Mouse (Mus musculus) kidney, embryonic 16.5 days (tissue): ENCODE measurements around the gene Map3k19. TPM values are rescaled to one million over a fixed set of nuclear protein-coding genes. Genes with fewer than 3 reads are reported as not detected.

ENCODE experiments used
- ATAC-seq: fragments of 200-750 bp; cut with Nextera tagmentation; 2 replicates; pipeline ENCODE4 v1.8.0; 2017; ENCODE audit warnings: moderate TSS enrichment; ENCODE audit not compliant: low FRiP score, low TSS enrichment
- H3K27ac ChIP-seq: fragments of 300-500 bp; sonication (generic); 2 replicates; pipeline ENCODE4 v1.5.1; 2014; ENCODE audit warnings: low read length
- H3K27me3 ChIP-seq: fragments of 300-500 bp; sonication (generic); 2 replicates; pipeline ENCODE4 v1.6.1; 2014; ENCODE audit warnings: low read length, control low read depth, mixed read lengths; ENCODE audit not compliant: insufficient read depth
- H3K36me3 ChIP-seq: fragments of 300-500 bp; sonication (generic); 2 replicates; pipeline ENCODE4 v1.6.1; 2014; ENCODE audit warnings: low read length, control low read depth, mixed read lengths; ENCODE audit not compliant: insufficient read depth
- H3K4me1 ChIP-seq: fragments of 300-500 bp; sonication (generic); 2 replicates; pipeline ENCODE4 v1.6.1; 2014; ENCODE audit warnings: low read length, control low read depth, mixed read lengths; ENCODE audit not compliant: insufficient read depth
- H3K4me2 ChIP-seq: fragments of 300-500 bp; sonication (generic); replicated peaks from 2 replicates; pipeline ENCODE4 v1.6.1; 2014; ENCODE audit warnings: low read depth, low read length
- H3K4me3 ChIP-seq: fragments of 300-500 bp; sonication (generic); 2 replicates; pipeline ENCODE4 v1.5.1; 2014; ENCODE audit warnings: mild to moderate bottlenecking, low read length
- H3K9ac ChIP-seq: fragments of 300-500 bp; sonication (generic); replicated peaks from 2 replicates; pipeline ENCODE4 v1.6.1; 2014; ENCODE audit warnings: low read length
- H3K9me3 ChIP-seq: fragments of 300-500 bp; sonication (generic); 2 replicates; pipeline ENCODE4 v1.6.1; 2016; ENCODE audit warnings: low read length, control low read depth
- WGBS: fragments of 180-500 bp; shearing (Covaris S2); extraction: QIAGEN DNeasy Blood & Tissue Kit; methylation state at CpG from one replicate; pipeline ENCODE4 v1.1.7; 2014; 5-methylcytosine and 5-hydroxymethylcytosine counted together
- polyA plus RNA-seq: library from polyadenylated mRNA; unstranded; fragments of >200 nt; fragmentation: Nextera tagmentation; extraction: Ambion mirVana; gene quantifications from 2 replicates; pipeline ENCODE4 v1.2.1, GENCODE M21; 2015

Gene Map3k19
- 0.09 TPM in 1 of 2 replicates, not detected in the other for polyA plus RNA-seq

DNA sequence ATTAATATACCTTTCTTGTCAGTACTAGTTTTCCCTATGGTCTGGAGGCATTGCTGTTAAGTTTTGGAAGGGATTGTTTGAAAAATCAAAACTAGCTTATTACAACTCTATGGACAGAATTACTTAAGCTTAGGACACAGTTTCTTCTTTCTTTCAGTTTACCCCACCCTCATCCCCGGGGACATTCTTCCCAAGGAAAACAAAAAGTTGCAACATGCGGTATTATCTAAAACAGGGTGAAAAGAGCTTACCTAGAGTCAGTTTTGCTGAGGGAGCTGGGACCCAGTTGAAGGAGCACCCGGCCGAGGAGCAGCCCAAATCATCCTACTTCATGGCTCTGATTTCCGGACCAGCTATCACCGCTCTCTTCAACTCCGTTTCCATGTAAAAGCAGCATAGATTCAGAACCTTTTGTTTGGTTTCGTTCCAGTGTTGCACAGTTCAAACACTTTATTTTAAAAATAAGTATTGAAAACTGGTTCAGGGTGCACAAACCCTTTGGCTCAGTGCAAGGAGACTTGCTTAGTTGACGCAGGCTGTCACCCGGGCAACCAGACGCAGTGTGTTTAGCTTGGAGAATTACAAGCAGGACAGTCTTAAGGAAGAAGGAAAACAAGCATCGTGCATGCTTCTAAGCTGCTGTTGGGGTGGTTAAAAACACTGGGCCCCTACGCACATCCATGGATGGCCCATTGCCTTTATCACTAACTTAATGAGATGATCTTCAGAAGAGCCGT is at the start of gene Map3k19:
Gene Map3k19, minus strand, starts transcription at position 546 of the 737 bp plus-strand sequence.
- Histone ChIP-seq H3K4me2 (no peak within 1 kb of the TSS), H3K9ac (no peak within 1 kb of the TSS), H3K27me3 (no peaks in the 10 kb centered on the region), H3K36me3 (no peaks in the 10 kb centered on the region), H3K27ac (no peak within 1 kb of the TSS), H3K9me3 (peaks cover 8% of the 10 kb centered on the region), H3K4me1 (no peaks in the 10 kb centered on the region), H3K4me3 (no peak within 1 kb of the TSS)
- no peak for ATAC-seq
- WGBS, result 83% methylated on average over 14 of the region's 14 CpGs

- H3K9ac ChIP-seq, result no peak overlapping the region
- H3K4me1 ChIP-seq, result no peaks in the 10 kb centered on the region
- H3K36me3 ChIP-seq, result no peaks in the 10 kb centered on the region
- no peak overlapping the region for H3K4me3 ChIP-seq
- no peaks in the 10 kb centered on the region for H3K9me3 ChIP-seq
- H3K4me2 ChIP-seq, result no peak overlapping the region
- no peak for ATAC-seq
- WGBS, result 61% methylated on average over 1 of the region's 1 CpGs
- H3K27me3 ChIP-seq, result no peaks in the 10 kb centered on the region
- no peak overlapping the region for H3K27ac ChIP-seq
Observed at GRCm38 (mm10) chr1:127899401-127899800, 44.6 kb upstream of the Map3k19 start.

DNA sequence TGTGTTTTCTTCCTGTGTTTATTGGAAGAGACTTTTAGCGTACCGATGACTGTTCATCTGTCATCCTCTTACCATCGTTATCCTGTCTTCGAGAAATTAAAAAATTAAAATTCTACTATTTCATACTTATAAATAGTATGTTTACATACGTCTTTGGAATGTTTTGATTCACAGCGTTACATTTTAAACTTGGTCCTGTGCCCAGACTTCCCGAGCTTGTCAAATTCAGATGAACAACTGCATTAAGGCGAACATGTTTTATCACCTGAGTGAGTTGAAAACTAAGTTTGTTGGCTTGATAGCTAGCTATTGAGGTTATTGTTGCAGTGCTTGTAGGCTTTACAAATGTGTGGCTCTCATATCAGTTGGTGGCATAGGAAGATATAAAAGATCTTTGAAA is 14.4 kb upstream of the Map3k19 start:
- WGBS, result 24% methylated on average over 8 of the region's 8 CpGs
- H3K9me3 ChIP-seq, result no peaks in the 10 kb centered on the region
- peaks cover 8% of the 10 kb centered on the region; the same call in 1 of the 2 replicates for H3K4me1 ChIP-seq
- ATAC-seq, result no peak
- peak overlapping the region; percentile 62 for H3K4me3 ChIP-seq
- peak overlapping the region; percentile 72 for H3K9ac ChIP-seq
- H3K27me3 ChIP-seq, result no peaks in the 10 kb centered on the region
- peak overlapping the region; percentile 61 for H3K4me2 ChIP-seq
- peaks cover 9% of the 10 kb centered on the region for H3K36me3 ChIP-seq
- peak overlapping the region; percentile 63; the same call in 1 of the 2 replicates for H3K27ac ChIP-seq

- Histone ChIP-seq H3K36me3 (peaks cover 8% of the 10 kb centered on the region), H3K9ac (peak within 1 kb of the TSS; percentile 72), H3K27me3 (no peaks in the 10 kb centered on the region), H3K27ac (peak within 1 kb of the TSS; percentile 63), H3K4me3 (peak within 1 kb of the TSS; percentile 62), H3K4me2 (peak within 1 kb of the TSS; percentile 61), H3K4me1 (peaks cover 8% of the 10 kb centered on the region; the same call in 1 of the 2 replicates), H3K9me3 (no peaks in the 10 kb centered on the region)
- peak; percentile 99 for ATAC-seq
- WGBS, result 11% methylated on average over 47 of the region's 47 CpGs
Observed at GRCm38 (mm10) chr1:127868300-127869261, 13.8 kb upstream of the Map3k19 start, which contains the start of gene Rab3gap1. Gene Rab3gap1, plus strand, starts transcription at chr1:127868773.

DNA sequence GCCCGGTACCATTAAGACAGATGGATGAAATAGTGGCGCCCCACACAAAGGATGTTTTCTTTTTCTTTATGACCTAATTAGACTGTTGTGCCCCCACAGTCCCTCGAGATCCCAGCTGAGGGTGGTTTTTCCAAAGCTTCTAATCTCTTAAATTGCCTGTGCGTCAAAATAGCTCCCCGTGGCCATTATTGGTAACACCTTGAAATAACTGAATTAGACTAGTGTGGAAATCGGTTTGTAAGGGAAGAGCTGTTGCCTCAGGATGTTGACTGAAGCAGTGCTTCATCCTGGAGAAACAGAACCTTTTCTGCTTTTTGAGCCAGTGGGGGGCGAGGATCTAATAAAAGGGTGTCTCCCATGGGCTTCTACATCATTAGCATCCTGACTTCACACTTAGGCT is 9.0 kb upstream of the Map3k19 start:
- no peak overlapping the region for H3K4me3 ChIP-seq
- H3K9ac ChIP-seq, result no peak overlapping the region
- no peaks in the 10 kb centered on the region for H3K27me3 ChIP-seq
- no peaks in the 10 kb centered on the region for H3K9me3 ChIP-seq
- 47% methylated on average over 7 of the region's 7 CpGs for WGBS
- H3K36me3 ChIP-seq, result no peaks in the 10 kb centered on the region
- no peak overlapping the region for H3K4me2 ChIP-seq
- no peak for ATAC-seq
- no peaks in the 10 kb centered on the region for H3K4me1 ChIP-seq
- H3K27ac ChIP-seq, result no peak overlapping the region

GRCm38 (mm10) chr1:127861900-127862299 is 7.1 kb upstream of the Map3k19 start:
- no peak for ATAC-seq
- no peaks in the 10 kb centered on the region for H3K4me1 ChIP-seq
- no peak overlapping the region for H3K4me2 ChIP-seq
- whole genome bisulfite sequencing, result 89% methylated on average over 5 of the region's 5 CpGs
- H3K27me3 ChIP-seq, result no peaks in the 10 kb centered on the region
- no peaks in the 10 kb centered on the region for H3K9me3 ChIP-seq
- H3K9ac ChIP-seq, result no peak overlapping the region
- H3K36me3 ChIP-seq, result no peaks in the 10 kb centered on the region
- no peak overlapping the region for H3K4me3 ChIP-seq
- no peak overlapping the region for H3K27ac ChIP-seq

GRCm38 (mm10) chr1:127860492-127860891 is 5.7 kb upstream of the Map3k19 start:
- no peak overlapping the region for H3K4me2 ChIP-seq

DNA sequence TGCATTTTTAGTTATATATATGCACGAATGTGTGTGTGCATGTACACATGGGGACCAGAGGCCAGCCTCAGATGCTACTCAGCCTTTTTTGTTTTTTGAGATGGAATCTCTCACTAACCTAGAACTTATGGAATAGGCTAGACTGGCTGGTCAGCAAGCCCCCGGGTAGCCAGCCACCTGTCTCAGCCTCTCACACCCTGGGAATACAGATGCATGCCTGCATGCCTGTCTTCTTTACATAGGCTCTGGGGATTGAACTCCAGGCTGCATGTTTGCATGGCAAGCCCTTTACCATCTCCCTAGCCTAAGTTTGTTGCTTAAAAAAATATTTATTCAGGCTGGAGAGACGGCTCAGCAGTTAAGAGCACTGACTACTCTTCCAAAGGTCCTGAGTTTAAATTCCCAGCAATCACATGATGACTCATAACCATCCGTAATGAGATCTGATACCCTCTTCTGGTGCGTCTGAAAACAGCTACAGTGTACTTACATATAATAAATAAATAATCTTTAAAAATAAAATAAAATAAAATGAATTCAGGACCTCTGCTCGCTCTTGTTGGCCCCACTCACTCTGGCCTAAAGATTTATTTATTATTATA is 5.1 kb upstream of the Map3k19 start:
- Histone ChIP-seq H3K4me1 (no peaks in the 10 kb centered on the region), H3K4me3 (no peak overlapping the region), H3K9ac (no peak overlapping the region), H3K36me3 (no peaks in the 10 kb centered on the region), H3K4me2 (no peak overlapping the region), H3K27ac (no peak overlapping the region), H3K27me3 (no peaks in the 10 kb centered on the region), H3K9me3 (no peaks in the 10 kb centered on the region)
- 56% methylated on average over 6 of the region's 6 CpGs for WGBS
- ATAC-seq, result no peak

More at GRCm38 (mm10) chr1:127860492-127860891, 5.7 kb upstream of the Map3k19 start:
- Histone ChIP-seq H3K27me3 (no peaks in the 10 kb centered on the region), H3K9ac (no peak overlapping the region), H3K36me3 (no peaks in the 10 kb centered on the region), H3K4me3 (no peak overlapping the region), H3K4me1 (no peaks in the 10 kb centered on the region), H3K9me3 (no peaks in the 10 kb centered on the region), H3K27ac (no peak overlapping the region)
- 95% methylated on average over 4 of the region's 4 CpGs for WGBS
- no peak for ATAC-seq

DNA sequence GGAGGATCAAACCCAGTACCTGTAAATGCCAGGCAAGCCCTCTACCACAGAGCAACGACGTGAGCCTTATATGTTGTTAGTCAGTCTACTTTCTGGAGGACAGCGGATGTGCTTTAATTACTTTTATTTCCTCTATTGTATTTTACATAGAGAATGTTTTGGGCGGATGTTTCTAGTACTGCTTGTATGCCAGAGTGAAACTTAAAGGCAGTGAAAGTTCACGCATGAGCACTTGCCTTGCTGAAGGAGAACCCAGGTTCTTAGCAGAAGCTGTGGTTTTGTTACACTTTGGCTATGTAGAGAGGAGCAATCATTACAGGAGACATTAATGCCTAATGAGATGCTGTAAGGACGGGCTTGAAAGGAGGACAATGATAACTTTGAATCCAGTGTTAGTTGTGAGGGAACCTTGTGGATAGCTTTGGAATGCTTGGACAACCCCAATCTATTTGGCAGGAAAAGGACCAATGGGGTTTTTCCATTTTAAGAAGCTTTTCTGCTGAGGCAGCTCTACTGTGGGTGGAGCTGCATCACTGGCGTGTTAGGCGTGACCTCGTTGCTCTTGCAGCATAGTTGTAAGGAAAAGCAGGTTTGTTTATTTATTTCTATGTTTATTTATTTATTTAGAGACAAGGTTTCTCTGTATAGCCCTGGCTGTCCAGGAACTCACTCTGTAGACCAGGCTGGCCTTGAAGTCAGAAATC is 4.3 kb upstream of the Map3k19 start:
- Histone ChIP-seq H3K4me1 (no peaks in the 10 kb centered on the region), H3K36me3 (no peaks in the 10 kb centered on the region), H3K4me2 (no peak overlapping the region), H3K9me3 (no peaks in the 10 kb centered on the region), H3K27ac (no peak overlapping the region), H3K27me3 (no peaks in the 10 kb centered on the region), H3K9ac (no peak overlapping the region), H3K4me3 (no peak overlapping the region)
- ATAC-seq, result no peak
- WGBS, result 83% methylated on average over 9 of the region's 9 CpGs
